Mouse (Mus musculus) heart, postnatal 0 days (tissue): ENCODE measurements around the gene Mrvi1.

Experiments used
- CTCF ChIP-seq: IDR thresholded peaks from 2 replicates; pipeline ENCODE4 v1.5.1; 2016; ENCODE audit warnings: antibody characterized with exemption, control low read depth, low read depth
- EP300 ChIP-seq: IDR thresholded peaks from 2 replicates; pipeline ENCODE4 v1.6.1; 2016; ENCODE audit warnings: antibody characterized with exemption, low read depth

GRCm38 (mm10) chr7:110919721-110920120, 62.5 kb downstream of the Mrvi1 start:
- no peak for TF ChIP-seq EP300
- no peak for TF ChIP-seq CTCF
